Mouse (Mus musculus): ENCODE measurements at regions not wholly inside any gene's neighbourhood (a gene's known extent, or its start where the extent isn't known, plus 50 kb on each side); places are given as distances from the start of the nearest gene placed in this dataset.

DNA sequence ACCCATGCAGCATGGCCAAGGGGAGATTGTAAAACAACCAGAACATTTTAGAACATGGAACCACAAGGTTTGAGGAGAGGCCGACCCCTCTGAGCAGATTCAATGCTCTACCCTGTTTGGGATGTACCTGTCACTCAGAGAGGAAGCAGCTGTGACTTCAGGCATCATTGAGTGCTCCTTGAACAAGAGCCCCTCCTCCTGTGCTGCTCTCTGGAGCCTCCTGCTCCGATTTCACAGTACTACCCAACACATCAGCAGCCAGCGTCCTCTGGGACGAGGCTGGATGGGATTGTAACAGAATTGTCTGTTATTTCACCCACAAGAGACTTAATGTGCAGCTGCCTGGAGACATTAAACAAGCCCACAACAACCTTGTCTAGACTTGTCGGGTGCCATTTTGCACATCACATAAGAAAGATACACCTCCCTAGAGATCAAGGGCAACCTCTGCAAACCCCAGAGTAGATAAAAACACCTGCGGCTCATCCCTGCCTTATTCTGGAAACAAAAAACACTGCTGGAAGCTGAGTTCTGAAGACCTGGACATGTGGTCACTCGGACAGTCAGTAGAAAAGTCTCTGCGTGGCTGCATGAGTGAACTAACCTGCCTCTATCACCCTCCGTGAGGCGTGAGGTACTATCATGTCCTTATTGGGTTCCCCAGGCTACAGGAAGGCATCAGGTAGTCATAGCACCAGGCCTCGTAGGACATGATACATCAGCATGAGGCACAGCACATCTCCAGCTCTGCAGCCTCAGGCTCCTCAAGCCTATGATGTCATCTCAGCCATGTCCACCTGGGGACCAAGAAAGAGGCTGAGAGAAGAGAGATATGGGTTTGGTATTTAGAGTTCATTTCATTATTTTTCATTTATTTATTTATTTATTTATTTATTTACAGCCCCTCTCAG is 140.4 kb upstream of the Nsun2 start:
- WGBS, result 76% methylated on average over 11 of the region's 11 CpGs
- H3K27ac ChIP-seq (ENCODE audit: poor library complexity, severe bottlenecking), result no peak overlapping the region

DNA sequence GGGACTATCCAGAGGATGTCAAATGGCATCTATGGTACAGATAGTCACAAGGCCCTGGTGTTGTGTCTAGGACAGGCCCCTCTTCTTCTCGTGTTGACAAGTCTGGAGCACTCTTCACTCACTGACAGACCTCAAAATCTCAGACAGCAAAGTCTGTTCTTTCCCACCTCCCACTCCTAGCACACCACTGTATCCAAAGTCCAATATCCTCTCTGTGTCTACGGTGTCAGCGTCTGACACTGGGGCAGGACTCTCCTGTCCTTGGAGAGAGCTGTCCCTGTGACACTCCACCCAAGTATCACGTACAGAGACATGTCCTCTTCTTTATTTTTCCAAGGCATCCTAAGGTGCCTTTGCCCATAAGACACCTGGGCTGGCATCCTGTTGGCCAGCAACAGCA is 139.0 kb upstream of the Nsun2 start:
- no peak for ATAC-seq (ENCODE audit: insufficient number of reproducible peaks, low FRiP score)
- Histone ChIP-seq H3K4me1 (replicated peaks) (no peaks in the 10 kb centered on the region), H3K4me2 (no peak overlapping the region), H3K27ac (ENCODE audit: poor library complexity, severe bottlenecking) (no peak overlapping the region), H3K36me3 (no peaks in the 10 kb centered on the region), H3K4me3 (no peak overlapping the region), H3K27me3 (replicated peaks) (no peaks in the 10 kb centered on the region), H3K9ac (no peak overlapping the region), H3K9me3 (replicated peaks) (no peaks in the 10 kb centered on the region)
- 75% methylated on average over 4 of the region's 4 CpGs for WGBS

More for the DNA sequence above, 140.4 kb upstream of the Nsun2 start:
- no peaks in the 10 kb centered on the region for H3K27me3 ChIP-seq (replicated peaks)
- H3K9ac ChIP-seq, result no peak overlapping the region
- H3K4me2 ChIP-seq, result no peak overlapping the region
- no peaks in the 10 kb centered on the region for H3K9me3 ChIP-seq (replicated peaks)
- no peak overlapping the region for H3K4me3 ChIP-seq
- H3K4me1 ChIP-seq (replicated peaks), result no peaks in the 10 kb centered on the region
- no peak for ATAC-seq (ENCODE audit: insufficient number of reproducible peaks, low FRiP score)
- no peaks in the 10 kb centered on the region for H3K36me3 ChIP-seq

DNA sequence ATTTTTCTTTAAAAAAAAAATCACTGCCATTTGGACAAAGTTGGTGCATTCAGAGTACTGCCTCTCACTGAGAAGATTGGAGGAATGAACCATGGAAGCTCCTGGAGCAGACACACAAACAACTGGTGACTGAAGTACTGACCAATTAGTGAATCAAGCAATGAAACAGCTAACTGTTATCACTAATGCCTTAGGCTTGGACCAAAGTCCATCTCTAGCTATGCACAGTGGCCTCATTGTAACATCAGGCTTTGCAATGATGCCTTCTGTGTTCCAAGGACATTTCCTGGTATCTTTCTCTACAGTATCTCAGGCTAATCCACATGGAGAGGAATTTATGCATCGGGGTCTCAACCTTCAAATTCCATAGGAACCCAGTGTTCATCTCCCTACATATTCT is 123.2 kb upstream of the Nsun2 start:
- Histone ChIP-seq H3K4me1 (replicated peaks) (no peaks in the 10 kb centered on the region), H3K9ac (no peak overlapping the region), H3K4me2 (no peak overlapping the region), H3K4me3 (no peak overlapping the region), H3K36me3 (no peaks in the 10 kb centered on the region), H3K9me3 (replicated peaks) (peaks cover 5% of the 10 kb centered on the region; the same call in 1 of the 2 replicates), H3K27ac (ENCODE audit: poor library complexity, severe bottlenecking) (no peak overlapping the region), H3K27me3 (replicated peaks) (no peaks in the 10 kb centered on the region)
- 84% methylated on average over 1 of the region's 1 CpGs for WGBS
- no peak for ATAC-seq (ENCODE audit: insufficient number of reproducible peaks, low FRiP score)

DNA sequence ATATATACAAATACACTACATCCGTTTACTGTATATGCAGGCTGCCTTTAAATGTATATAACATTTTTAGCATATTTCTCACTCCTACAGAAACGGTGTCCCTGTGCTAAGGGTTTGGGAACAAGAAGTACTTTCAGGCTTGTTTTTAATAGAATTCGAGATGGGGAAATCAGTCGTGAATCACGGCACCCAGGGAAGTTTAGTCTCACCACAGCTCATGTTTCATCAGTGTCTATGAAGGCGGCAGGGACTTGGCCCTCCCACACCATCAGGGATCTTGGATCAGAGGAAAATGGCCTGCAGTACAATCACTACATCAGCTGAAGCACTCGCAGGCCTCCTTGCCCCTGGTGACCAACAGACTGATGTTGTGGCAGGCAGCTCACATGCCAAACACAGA is 118.7 kb upstream of the Nsun2 start:
- no peak overlapping the region for H3K4me2 ChIP-seq
- no peak overlapping the region for H3K27ac ChIP-seq (ENCODE audit: poor library complexity, severe bottlenecking)
- no peak overlapping the region for H3K4me3 ChIP-seq
- H3K36me3 ChIP-seq, result no peaks in the 10 kb centered on the region
- H3K9ac ChIP-seq, result no peak overlapping the region
- ATAC-seq (ENCODE audit: insufficient number of reproducible peaks, low FRiP score), result no peak
- no peaks in the 10 kb centered on the region for H3K4me1 ChIP-seq (replicated peaks)
- WGBS, result 76% methylated on average over 7 of the region's 7 CpGs
- H3K9me3 ChIP-seq (replicated peaks), result no peaks in the 10 kb centered on the region
- no peaks in the 10 kb centered on the region for H3K27me3 ChIP-seq (replicated peaks)

DNA sequence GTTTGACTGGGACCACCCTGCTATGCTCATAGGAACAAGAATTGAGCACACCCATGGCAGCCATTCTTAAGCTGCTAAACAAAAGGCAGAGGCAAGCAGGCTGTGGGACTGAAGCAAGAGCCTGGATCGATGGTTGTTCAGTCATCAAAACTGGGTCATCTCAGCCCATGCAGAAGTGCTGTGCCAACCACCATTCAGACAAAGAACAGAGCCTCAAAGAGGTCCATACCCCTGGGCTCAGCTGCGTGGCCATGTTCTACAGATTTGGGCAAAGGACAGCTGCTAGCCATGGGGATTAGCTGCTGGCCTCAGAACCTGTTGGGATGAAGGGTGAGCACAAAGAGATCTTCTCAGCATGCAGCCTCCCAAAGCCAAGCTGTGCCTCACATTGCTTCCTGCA is 116.8 kb upstream of the Nsun2 start:
- H3K36me3 ChIP-seq, result no peaks in the 10 kb centered on the region
- H3K27ac ChIP-seq (ENCODE audit: poor library complexity, severe bottlenecking), result no peak overlapping the region
- no peaks in the 10 kb centered on the region for H3K4me1 ChIP-seq (replicated peaks)
- no peak overlapping the region for H3K4me2 ChIP-seq
- H3K4me3 ChIP-seq, result no peak overlapping the region
- H3K9ac ChIP-seq, result no peak overlapping the region
- H3K27me3 ChIP-seq (replicated peaks), result no peaks in the 10 kb centered on the region
- ATAC-seq (ENCODE audit: insufficient number of reproducible peaks, low FRiP score), result no peak
- H3K9me3 ChIP-seq (replicated peaks), result no peaks in the 10 kb centered on the region
- WGBS, result 73% methylated on average over 2 of the region's 2 CpGs

DNA sequence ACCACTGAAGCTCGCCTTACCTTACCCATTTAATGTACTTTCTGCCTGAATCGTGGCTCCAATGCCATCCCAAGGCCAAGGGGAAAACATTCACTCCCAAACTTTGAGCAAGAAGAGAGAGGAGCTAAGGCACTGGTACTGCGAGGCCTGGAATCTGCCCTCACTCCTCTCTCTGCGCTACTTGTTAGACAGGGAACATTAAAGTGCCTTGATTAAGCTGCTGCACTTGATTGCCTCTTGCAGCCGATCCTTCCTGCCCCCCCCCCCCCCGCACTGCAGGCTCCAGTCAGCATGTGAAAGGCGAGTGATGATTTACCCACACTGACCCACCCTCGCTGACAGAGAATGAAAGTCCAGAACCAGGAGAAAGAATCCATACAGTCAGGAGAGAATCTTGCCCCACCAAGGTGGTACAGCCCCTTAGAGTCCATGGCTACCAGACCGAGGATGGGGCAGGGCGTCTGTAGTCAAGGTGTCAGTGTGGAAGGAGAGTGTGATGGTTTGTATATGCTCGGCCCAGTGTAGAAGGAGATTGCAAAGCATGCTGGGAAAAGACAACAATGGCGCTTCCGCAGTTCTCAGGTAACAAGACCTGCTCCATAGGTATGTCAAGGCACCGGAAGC is 115.6 kb upstream of the Nsun2 start:
- Histone ChIP-seq H3K27ac (ENCODE audit: poor library complexity, severe bottlenecking) (no peak overlapping the region), H3K9me3 (replicated peaks) (no peaks in the 10 kb centered on the region), H3K4me2 (no peak overlapping the region), H3K4me1 (replicated peaks) (no peaks in the 10 kb centered on the region), H3K9ac (no peak overlapping the region), H3K36me3 (no peaks in the 10 kb centered on the region), H3K27me3 (replicated peaks) (no peaks in the 10 kb centered on the region), H3K4me3 (no peak overlapping the region)
- no peak for ATAC-seq (ENCODE audit: insufficient number of reproducible peaks, low FRiP score)
- WGBS, result 71% methylated on average over 14 of the region's 14 CpGs

DNA sequence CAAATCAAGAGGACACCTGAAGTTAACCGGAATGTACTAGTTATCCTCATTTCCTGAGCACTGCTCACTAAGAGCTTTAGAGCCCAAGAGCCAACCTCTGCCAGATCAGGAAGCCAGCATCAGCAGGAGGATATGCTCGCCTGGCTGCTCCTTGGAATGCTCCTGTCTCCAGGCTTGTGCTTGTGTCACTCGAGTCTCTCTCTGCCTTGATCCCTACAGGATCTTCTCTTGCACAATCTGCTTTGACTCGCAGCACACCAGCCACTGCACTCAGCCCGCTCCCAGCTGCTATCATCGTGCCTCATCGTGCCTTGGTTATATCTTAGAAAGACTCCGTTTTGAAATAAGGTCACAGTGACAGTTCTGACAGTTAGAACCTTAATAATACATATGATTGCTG is 113.4 kb upstream of the Nsun2 start:
- Histone ChIP-seq H3K9me3 (replicated peaks) (no peaks in the 10 kb centered on the region), H3K27me3 (replicated peaks) (no peaks in the 10 kb centered on the region), H3K4me2 (no peak overlapping the region), H3K4me3 (no peak overlapping the region), H3K36me3 (no peaks in the 10 kb centered on the region), H3K9ac (no peak overlapping the region), H3K27ac (ENCODE audit: poor library complexity, severe bottlenecking) (no peak overlapping the region), H3K4me1 (replicated peaks) (no peaks in the 10 kb centered on the region)
- 83% methylated on average over 8 of the region's 8 CpGs for whole genome bisulfite sequencing
- no peak for ATAC-seq (ENCODE audit: insufficient number of reproducible peaks, low FRiP score)

DNA sequence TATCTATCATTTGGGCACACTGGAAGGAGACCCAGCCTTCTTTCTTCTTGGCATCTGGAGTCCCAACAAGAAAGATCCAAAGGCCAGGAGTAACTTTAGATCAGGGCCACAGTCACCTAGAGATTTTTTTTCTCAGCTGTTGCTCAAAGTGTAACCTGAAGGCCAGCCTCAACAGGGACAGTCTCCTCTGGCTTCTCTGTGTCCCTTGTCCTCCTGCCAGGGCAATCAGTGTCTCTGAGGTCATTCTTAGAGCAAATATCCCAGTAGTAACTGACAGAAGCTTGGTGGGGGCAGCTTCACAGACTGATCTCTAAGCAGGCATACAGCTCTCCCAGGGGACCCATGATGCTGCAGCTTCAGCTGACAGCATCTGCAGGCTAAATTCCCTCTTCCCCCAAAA is 111.6 kb upstream of the Nsun2 start:
- H3K4me1 ChIP-seq (replicated peaks), result no peaks in the 10 kb centered on the region
- H3K27ac ChIP-seq (ENCODE audit: poor library complexity, severe bottlenecking), result no peak overlapping the region
- no peak overlapping the region for H3K9ac ChIP-seq
- H3K9me3 ChIP-seq (replicated peaks), result no peaks in the 10 kb centered on the region
- no peak overlapping the region for H3K4me2 ChIP-seq
- H3K36me3 ChIP-seq, result no peaks in the 10 kb centered on the region
- no peak for ATAC-seq (ENCODE audit: insufficient number of reproducible peaks, low FRiP score)
- H3K27me3 ChIP-seq (replicated peaks), result no peaks in the 10 kb centered on the region
- H3K4me3 ChIP-seq, result no peak overlapping the region

DNA sequence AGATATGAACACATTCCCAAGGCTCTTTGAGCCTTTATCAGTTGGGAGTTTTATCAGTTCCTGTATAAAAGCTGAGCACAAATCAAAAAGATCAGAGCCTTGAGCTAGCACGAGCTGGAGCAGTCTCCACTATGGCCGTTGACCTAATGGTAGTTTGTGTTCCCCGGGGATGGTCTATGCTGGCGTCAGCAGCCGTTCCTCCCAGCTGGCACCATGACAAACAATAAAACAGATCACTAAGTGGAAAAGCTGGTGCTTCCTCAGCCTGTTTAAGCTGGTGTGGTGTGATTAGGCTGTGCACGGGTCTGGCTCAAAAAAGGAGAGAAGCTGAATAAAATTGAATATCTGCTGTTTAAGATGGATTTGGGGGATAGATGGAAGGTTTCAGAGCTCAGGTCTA is 107.4 kb upstream of the Nsun2 start:
- Histone ChIP-seq H3K27me3 (replicated peaks) (no peaks in the 10 kb centered on the region), H3K9me3 (replicated peaks) (no peaks in the 10 kb centered on the region), H3K27ac (ENCODE audit: poor library complexity, severe bottlenecking) (no peak overlapping the region), H3K9ac (no peak overlapping the region), H3K4me3 (no peak overlapping the region), H3K36me3 (no peaks in the 10 kb centered on the region), H3K4me1 (replicated peaks) (no peaks in the 10 kb centered on the region), H3K4me2 (no peak overlapping the region)
- 36% methylated on average over 6 of the region's 6 CpGs for WGBS
- no peak; the same call in 1 of the 2 replicates for ATAC-seq (ENCODE audit: insufficient number of reproducible peaks, low FRiP score)

DNA sequence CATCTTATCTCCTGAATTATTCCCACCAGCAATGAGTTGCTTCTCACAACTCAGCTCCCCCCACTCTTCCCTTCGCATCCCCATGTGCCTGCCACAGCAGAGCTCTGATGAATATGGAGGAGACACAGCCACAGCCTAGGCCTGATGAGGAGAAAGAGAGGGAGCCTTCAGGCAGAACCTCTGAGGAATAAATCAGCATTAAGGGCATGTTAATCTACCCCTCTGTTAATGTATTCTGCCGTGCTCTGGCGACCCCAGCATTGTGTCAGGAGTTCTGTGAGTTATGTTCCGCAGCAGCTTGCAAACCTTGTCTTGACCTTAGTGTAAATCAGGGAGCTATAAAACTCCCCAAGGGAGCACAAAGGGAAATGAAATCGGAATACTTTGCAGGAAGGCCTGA is 104.0 kb upstream of the Nsun2 start:
- ATAC-seq (ENCODE audit: insufficient number of reproducible peaks, low FRiP score), result no peak
- Histone ChIP-seq H3K9ac (no peak overlapping the region), H3K4me1 (replicated peaks) (peaks cover 3% of the 10 kb centered on the region), H3K27me3 (replicated peaks) (no peaks in the 10 kb centered on the region), H3K4me2 (no peak overlapping the region), H3K27ac (ENCODE audit: poor library complexity, severe bottlenecking) (no peak overlapping the region), H3K36me3 (no peaks in the 10 kb centered on the region), H3K4me3 (no peak overlapping the region), H3K9me3 (replicated peaks) (no peaks in the 10 kb centered on the region)
- WGBS, result 65% methylated on average over 5 of the region's 5 CpGs

DNA sequence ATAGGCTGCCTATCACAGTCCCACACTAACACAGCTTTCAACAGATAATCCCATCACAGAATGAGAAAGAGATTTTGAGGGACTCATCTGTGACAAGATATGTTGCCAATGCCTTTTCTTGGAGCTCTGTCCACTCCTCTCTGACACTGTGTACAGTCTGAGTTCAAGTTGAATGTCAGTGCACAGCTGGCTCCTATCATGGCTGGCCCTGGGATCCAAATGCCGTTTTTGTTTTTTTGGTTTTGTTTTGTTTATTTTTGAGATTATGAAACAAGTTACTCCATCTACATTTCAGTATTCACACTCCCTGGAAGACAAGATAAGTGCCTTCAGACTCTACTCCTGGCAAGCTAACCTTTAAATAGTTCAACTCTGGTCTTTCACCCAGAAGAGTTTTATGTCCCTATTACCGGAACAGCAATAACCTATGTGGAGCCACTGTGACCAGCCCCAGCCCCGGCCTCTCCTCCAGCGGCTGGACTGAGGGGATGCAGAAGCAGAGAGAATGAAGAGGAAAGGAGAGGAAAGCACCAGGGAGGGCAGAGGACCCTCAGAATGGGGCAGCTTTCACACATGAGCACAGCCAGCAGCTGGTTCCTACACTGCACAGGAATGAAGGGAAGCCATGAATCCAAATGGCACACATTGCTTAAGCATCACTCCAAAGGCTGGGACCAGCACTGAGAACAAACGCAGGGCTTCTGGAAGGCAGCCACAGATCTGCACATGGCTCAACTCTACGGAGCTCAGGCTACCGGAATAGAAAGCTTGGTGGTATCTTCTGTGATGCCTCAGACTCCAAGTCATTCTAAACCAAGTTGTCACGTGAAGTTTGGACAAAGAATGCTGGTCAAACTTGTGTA is 99.9 kb upstream of the Nsun2 start:
- ATAC-seq (ENCODE audit: insufficient number of reproducible peaks, low FRiP score), result no peak
- H3K27ac ChIP-seq (ENCODE audit: poor library complexity, severe bottlenecking), result no peak overlapping the region
- H3K9ac ChIP-seq, result no peak overlapping the region
- no peaks in the 10 kb centered on the region for H3K36me3 ChIP-seq
- H3K4me2 ChIP-seq, result no peak overlapping the region
- H3K9me3 ChIP-seq (replicated peaks), result no peaks in the 10 kb centered on the region
- peaks cover 7% of the 10 kb centered on the region for H3K4me1 ChIP-seq (replicated peaks)
- 63% methylated on average over 8 of the region's 8 CpGs for WGBS
- no peaks in the 10 kb centered on the region for H3K27me3 ChIP-seq (replicated peaks)
- no peak overlapping the region for H3K4me3 ChIP-seq

Measured in heart, embryonic 12.5 days (tissue).